Mouse (Mus musculus) spleen, adult 2 months (tissue): Measurements from ENCODE around the gene Lca5l.

Source experiments
- CTCF ChIP-seq: fragments of 200-500 bp; IDR thresholded peaks from 2 replicates; pipeline ENCODE4 v1.5.1; 2011; ENCODE audit warnings: mild to moderate bottlenecking, inconsistent platforms; ENCODE audit not compliant: insufficient read depth, insufficient read length, insufficient replicate concordance; ENCODE audit errors: extremely low read depth
- POLR2A ChIP-seq: fragments of 200-500 bp; IDR thresholded peaks from 2 replicates; pipeline ENCODE4 v1.6.1; 2011; ENCODE audit warnings: low read depth, low read length, inconsistent platforms

DNA sequence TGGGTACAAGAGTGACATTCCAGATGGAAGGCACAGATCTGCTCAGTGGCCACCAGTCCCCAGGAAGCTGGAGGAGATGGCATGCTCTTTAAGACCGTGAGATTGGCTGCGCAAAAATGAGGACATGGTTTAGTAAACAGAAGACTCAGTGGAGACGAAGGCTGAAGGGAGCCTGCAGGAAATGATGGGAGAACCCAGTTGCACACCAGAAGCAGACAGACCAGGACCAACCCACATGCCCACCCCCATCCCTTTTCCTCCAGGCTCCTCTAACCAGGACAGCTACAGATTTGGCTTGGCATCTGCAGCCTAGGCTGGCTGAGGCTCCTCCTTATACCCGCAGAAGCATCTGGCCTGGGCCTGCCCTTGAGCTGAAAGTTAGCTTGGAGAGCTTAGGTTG is 30.7 kb downstream of the Lca5l start:
- TF ChIP-seq POLR2A: no peak
- no peak for TF ChIP-seq CTCF
